Mouse (Mus musculus) frontal cortex, postnatal 36 days (tissue): ENCODE data around the gene Hapln4.

Source experiments
- DNase-seq, 2 experiments: peaks; one replicate each; pipeline ENCODE4 v3.0.0; 2022; ENCODE audit warnings: low spot score in 2 of 2

The Hapln4 gene

GRCm38 (mm10) chr8:70137890-70138289 is 54.6 kb downstream of the Hapln4 start:
- no peak for DNase-seq

GRCm38 (mm10) chr8:70139026-70139857 is 56.0 kb downstream of the Hapln4 start, which contains the start of the genes Rfxank, Borcs8 and Mef2b:
Gene Rfxank (minus strand): TSS chr8:70139154.
Gene Borcs8 (plus strand): TSS chr8:70139499.
Gene Mef2b (plus strand): TSS chr8:70139711.
- peak; percentile 98 for DNase-seq

- DNase-seq: no peak
Observed at GRCm38 (mm10) chr8:70139981-70140380, 56.7 kb downstream of the Hapln4 start.
